17 mouse cellular contexts compared by ENCODE assay signal in the genomic region with DNA sequence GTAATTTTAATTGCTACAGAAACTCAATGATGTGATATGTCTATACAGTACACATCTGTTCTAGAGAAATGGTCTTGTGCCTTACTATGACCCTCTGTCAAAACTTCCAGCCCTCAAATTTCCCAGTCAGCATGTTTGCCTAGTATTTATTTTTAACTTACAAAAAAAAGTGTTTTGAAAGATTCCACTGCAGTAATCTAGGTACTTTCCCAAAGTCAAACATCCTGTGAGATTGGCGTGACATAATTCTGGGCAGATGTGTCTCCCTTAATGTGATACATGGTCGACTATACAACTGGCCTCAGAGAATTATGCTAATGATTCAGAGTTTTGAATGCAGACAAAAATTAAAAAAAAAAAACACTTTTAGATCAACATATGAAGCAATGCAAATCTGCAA.
"Had no signal": no experiment of that assay in that cellular context is flagged by ENCODE, and none has a peak within 500 bp of the region (broad histone marks: within the 10 kb centered on the region; RNA-seq: fewer than 3 reads in every experiment).

No protein-coding gene starts in this region.

- H3K9me3 ChIP-seq: neural tube, embryonic 12.5 days; neural tube, embryonic 13.5 days; neural tube, embryonic 15.5 days; stomach, embryonic 15.5 days had no signal

- H3K9ac ChIP-seq: neural tube, embryonic 12.5 days; neural tube, embryonic 13.5 days; neural tube, embryonic 15.5 days; stomach, embryonic 15.5 days had no signal

- H3K36me3 ChIP-seq: neural tube, embryonic 12.5 days; neural tube, embryonic 13.5 days; neural tube, embryonic 15.5 days; stomach, embryonic 15.5 days had no signal

- H3K4me2 ChIP-seq: neural tube, embryonic 12.5 days; neural tube, embryonic 13.5 days; neural tube, embryonic 15.5 days; stomach, embryonic 15.5 days had no signal

- H3K4me3 ChIP-seq: neural tube, embryonic 12.5 days; neural tube, embryonic 13.5 days; neural tube, embryonic 15.5 days; stomach, embryonic 15.5 days had no signal

- H3K4me1 ChIP-seq: neural tube, embryonic 12.5 days; neural tube, embryonic 13.5 days; neural tube, embryonic 15.5 days; stomach, embryonic 15.5 days had no signal

- H3K27me3 ChIP-seq: neural tube, embryonic 12.5 days; neural tube, embryonic 13.5 days; neural tube, embryonic 15.5 days; stomach, embryonic 15.5 days had no signal

- DNase-seq: retina, postnatal 1 day; right cerebral cortex, adult 18-20 months; right cerebral cortex, postnatal 14 days; right cerebral cortex, postnatal 25 days; right cerebral cortex, postnatal 4 days; spleen, adult 18-20 months; thymus, adult 18-20 months; thymus, adult 2 months; thymus, postnatal 14 days; thymus, postnatal 25 days; thymus, postnatal 36 days; thymus, postnatal 4 days had no signal

- H3K27ac ChIP-seq: neural tube, embryonic 12.5 days; neural tube, embryonic 13.5 days; neural tube, embryonic 15.5 days; stomach, embryonic 15.5 days; stomach, postnatal 0 days had no signal
